Mouse (Mus musculus): Measurements from ENCODE around the gene Sec1.
A peak's percentile ranks its signal among the peaks of the same experiment; 100 is the strongest.
"Not testable (repeated sequence)": the region's sequence is repeated elsewhere in the genome, so short reads cannot be mapped to it uniquely, and the experiment has no call there.

The Sec1 gene

GRCm38 (mm10) chr7:45679966-45680621 is 14.1 kb downstream of the Sec1 start:
- no peak for DNase-seq (ENCODE audit: low read depth)

GRCm38 (mm10) chr7:45678513-45678912 is 15.7 kb downstream of the Sec1 start:
- no peak for DNase-seq (ENCODE audit: low read depth)

DNA sequence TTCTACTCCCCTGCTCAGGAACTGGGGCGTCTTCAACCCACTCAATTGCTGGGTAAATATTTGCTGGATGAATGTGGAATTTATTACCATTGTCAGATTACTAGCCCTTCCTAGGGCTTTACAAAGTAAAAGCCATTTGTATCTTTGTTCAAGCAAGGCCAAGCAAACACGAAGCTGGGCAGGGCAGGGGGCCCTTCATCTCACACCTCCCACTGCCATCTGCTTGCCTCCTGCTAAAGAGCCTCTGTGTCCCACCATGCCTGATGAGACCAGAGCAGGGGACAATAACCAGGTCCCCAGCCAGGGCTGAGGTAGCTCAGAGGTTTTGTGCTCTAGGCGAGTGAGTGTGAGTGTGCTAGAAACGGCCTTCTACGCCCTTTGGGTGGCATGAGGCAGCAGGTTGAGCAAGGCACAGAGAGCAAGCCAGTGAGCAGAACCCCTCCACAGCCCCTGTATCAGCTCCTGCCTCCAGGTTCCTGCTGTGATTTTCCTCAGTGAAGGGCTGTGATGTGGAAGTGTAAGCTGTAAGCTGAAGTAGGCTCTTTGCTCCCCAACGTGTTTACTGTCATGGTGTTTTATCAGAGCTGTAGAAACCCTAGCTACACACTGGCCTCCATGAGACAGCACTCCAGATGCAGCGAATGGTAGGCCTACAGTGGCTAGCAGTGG is 16.4 kb downstream of the Sec1 start:
- no peak for DNase-seq (ENCODE audit: low read depth)

DNA sequence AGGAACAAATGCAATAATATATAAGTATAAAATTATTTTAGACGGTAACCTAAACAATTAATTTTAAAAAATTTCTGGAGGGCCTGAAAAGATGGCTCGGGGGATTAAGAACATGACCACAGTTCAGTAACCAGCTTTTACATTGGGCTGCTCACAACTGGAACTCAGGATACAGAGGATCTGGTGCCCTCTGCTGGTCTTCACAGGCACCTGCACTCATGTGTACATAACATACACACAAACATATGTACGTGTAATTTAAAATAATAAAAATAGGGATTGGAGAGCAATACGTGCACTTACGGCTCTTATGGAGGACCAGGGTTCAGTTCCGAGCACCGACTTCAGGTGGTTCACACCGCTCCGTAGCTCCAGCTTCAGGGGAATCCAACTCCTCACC is 25.3 kb downstream of the Sec1 start:
- no peak for DNase-seq (ENCODE audit: low read depth)

- no peak for DNase-seq (ENCODE audit: low read depth)
Measured at GRCm38 (mm10) chr7:45667761-45668160, 26.4 kb downstream of the Sec1 start.

DNA sequence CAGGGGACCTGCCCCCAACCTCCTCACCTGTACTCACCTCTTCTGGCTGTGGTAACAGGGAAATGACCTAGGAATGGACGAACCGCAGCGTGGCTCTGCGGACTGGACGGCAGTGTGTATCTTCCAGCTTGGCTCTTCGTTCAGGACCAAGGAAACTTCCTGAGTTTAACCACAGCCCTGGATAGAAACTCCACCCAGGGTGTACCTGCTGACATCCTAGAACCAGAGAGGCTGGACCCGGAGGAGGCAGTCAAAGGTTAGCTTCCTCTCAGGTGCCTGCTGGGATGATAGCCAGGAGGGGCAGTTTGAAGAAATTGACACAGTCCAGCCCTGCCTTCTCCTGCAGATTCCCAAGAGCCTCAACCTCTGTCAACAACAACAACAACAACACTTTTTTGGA is 28.0 kb downstream of the Sec1 start, which contains the start of gene Fut2:
Gene Fut2, minus strand, starts transcription at position 234 of the 400 bp plus-strand sequence.
- no peak for DNase-seq (ENCODE audit: low read depth)

DNA sequence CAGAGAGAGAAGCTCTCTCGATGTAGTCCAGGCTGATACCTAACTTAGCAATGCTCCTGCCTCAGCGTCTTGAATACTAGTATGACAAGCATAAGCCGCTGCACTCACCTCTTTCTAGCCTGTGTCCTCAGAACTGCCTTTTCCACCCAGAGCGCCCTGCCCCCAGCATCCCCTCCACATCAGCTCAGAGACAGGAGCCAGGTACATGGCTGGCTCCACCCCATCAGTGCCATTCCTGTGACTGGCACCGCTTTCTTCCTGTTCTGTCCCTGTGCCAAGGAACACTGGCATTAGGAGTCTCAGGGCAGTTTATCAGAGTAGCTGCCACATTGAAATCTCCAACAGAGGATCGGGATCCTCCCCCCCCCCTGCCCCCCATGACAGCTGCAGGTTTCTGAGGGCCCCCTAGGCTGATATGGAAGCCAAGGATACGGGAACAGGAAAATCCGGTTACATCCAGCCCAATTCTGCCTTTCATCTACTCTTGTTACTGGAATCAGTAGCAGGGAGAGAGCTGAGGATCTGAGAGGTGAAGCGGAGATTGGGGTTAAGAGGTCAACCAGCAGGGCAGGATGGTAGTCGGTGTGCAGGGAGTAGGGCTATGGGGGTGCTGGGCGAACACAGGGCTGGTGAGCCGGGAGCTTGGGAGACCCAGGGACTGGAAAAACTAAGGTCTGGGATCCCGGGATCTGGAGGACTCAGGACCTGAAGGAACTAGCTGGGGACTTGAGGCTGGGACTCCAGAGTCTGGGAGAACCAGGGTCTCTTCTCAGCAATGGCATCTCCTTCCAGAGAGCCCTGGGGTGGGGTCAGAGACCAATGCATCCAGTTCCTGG is 28.7 kb downstream of the Sec1 start:
- no peak for DNase-seq (ENCODE audit: low read depth)

DNA sequence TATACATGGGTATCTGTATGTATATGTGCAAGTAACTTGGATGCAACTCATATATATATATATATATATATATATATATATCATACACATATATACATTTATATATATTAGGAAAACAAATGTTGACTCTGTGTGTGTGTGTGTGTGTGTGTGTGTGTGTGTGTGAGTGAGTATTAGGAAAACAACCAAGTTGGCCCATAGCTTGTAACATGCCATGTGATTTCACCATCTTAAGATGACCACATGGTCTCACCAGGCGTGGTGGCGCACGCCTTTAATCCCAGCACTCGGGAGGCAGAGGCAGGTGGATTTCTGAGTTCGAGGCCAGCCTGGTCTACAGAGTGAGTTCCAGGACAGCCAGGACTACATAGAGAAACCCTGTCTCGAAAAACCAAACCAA is 32.5 kb downstream of the Sec1 start:
- not testable (repeated sequence) for DNase-seq (ENCODE audit: low read depth)

DNA sequence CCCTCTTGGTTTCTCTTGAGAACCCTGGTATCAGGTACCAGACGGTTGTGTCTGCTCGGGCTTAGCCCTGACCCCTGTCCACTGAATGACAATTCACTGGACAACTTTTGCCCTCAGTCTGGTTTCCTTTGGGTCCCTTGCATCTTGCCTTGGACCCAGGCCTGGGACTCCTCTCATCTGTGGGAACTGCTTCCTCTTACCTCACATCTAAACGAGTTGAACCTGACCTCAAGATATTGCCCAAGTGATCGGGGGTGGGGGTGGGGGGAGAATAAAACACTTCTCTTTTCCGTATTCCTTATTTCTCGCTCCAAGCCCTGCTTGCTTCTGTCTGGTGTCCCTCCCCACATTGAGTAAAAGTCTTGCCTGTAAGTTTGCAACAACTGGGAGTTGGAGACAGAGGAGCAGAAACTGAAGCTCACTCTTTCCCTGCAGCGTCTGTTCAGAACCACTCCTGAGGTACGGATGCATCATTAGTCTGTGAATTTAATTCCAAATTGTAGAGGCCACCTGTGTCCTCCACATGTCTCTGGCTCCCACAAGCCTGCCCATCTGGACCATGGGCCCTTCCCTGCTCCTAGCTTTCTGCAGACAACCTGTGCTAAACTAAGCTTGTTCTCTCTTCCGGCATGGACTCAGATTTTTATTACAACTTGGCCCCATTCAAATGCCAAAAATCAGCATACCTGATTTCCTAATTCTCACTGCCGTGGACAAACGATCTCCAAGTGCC is 33.3 kb downstream of the Sec1 start:
- DNase-seq (ENCODE audit: low read depth) = no peak

- DNase-seq (ENCODE audit: low read depth) = no peak
Measured at GRCm38 (mm10) chr7:45654424-45655047, 39.7 kb downstream of the Sec1 start.

DNA sequence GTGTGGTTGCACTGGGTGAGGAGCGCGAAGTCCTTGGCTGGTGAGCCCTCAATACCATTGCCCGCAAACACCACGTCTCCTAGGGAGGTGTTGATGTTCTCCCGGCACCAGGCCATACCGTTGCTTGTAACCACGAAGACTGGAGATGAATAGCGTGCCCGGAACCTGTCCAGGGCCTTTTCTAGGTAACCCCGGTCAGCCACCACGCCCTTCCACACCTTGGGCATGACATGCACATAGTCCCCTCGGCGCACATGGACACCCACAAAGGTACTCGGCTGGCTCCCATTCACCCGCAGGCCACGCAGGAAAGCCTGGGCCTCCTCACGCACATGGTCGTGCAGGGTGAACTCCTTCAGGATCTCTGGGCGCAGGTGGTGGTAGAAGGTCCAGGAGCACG is 43.7 kb downstream of the Sec1 start:
- DNase-seq (ENCODE audit: low read depth) = not testable (repeated sequence)

- no peak for DNase-seq (ENCODE audit: low read depth)
Measured at GRCm38 (mm10) chr7:45649351-45649750, 44.9 kb downstream of the Sec1 start.

DNA sequence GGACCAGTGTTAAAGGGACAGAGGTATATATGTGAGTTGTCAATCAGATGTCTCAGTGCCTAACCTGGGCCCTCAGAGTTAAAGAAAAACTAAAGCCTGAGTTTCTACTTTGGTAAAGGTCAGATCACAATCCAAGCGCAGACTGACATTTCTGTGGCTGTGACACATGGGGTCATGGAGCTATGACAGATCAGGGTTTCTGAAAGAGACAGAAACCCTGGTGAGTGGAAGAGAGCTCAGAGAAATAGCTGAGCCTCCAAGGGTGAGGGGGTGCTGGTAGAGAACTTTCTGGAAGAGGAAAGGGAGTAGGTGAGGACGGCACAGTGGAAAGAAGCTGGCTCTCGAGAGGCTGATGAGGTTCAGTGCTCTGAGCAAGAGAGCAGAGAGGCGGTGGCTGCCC is 47.5 kb downstream of the Sec1 start:
- DNase-seq (ENCODE audit: low read depth) = no peak

DNA sequence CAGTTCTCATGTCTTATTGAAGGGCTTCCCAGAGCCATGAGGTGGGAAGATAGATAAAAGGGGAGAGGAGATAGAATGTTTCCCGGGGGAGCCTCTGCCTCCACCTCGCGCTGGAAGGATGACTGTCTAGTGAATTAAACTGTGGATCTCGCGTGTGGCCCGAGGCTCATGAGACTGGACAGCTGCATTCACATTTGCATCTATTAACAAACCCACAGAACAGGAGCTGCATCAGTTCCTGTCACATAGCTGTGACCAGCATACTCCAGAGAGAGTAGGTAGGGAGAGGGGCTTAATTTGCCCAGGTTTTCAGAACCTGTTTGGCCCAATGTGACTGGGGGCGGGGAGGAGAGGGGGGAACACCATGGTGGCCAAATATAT is 48.6 kb downstream of the Sec1 start:
- DNase-seq (ENCODE audit: low read depth) = no peak

GRCm38 (mm10) chr7:45644872-45645590 is 49.2 kb downstream of the Sec1 start:
- peak; percentile 31 for DNase-seq (ENCODE audit: low read depth)

- peak; percentile 36 for DNase-seq (ENCODE audit: low read depth)
Measured at GRCm38 (mm10) chr7:45644183-45644582, 50.0 kb downstream of the Sec1 start.

GRCm38 (mm10) chr7:45643441-45644178 is 50.6 kb downstream of the Sec1 start:
- peak; percentile 93 for DNase-seq (ENCODE audit: low read depth)

DNA sequence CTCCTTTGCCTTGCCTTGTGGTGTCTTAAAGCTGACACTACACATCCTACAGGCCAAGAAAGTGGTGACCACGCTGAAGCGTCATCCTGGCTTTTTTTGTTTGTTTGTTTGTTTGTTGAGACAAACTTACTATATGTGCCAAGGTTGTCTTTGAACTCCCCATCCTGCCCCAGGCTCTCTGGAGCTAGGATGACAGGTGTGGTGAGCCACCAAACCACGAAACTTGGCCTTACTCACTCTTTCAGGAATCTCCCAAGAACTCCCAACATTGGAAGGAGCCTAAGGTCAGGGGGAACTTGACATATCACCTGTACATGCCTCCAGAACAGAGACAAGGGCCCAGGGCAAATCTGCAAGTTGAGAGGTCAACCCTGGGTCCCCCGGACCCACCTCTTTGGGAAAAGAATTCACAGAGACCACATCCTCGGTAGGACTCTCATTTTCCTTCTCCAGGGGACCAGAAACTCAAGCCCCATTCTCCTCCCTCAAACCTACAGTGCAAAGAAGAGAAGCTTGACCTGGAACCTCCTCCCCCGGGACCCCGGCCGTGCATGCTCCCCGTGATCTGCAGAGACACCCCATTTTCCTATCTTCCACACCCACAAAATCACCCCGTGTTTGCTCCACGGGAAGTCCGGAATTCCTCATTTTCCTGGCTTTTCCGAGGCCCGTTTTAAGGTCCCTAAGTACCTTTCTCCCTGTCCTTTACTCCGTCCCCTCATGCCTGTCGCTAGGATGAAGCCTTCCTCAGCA is 51.5 kb downstream of the Sec1 start:
- peak; percentile 24 for DNase-seq (ENCODE audit: low read depth)

DNA sequence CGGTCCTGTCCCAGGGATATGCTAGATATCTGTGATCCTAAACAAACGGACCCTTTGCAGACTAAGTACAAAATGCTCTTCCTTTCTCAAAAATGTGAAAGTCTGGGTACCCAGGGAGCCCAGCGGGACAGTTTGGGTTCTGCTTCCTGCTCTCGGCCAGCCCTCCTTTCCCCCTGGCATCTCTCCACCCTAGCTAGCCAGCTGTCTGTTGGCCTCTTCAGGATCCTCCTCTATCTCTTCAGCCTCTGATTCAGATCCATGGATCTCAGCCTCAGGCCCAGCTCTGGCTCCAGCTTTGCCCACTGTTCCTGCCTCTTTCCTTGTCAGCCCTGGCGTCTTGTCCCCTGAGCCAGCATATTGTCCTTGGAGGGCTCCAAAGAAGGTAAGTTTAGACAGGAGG is 52.1 kb downstream of the Sec1 start:
- DNase-seq (ENCODE audit: low read depth) = no peak
